Mouse (Mus musculus): ENCODE results near the gene Xpnpep2. TPM values are rescaled to one million over a fixed set of nuclear protein-coding genes. Genes with fewer than 3 reads are reported as not detected.

The Xpnpep2 gene
- polyA plus RNA-seq, 1 experiment from 2014 or later = 2.2 TPM

GRCm38 (mm10) chrX:48082364-48082763 lies 26.2 kb upstream of the Xpnpep2 start:
- Histone ChIP-seq H3K4me1 (replicated peaks; ENCODE audit: control insufficient read depth, insufficient read depth, low read length) (no peaks in the 10 kb centered on the region), H3K36me3 (ENCODE audit: control insufficient read depth, insufficient read depth, low read length) (no peaks in the 10 kb centered on the region), H3K27ac (ENCODE audit: low read depth) (no peak overlapping the region), H3K4me2 (ENCODE audit: low read length) (no peak overlapping the region), H3K9ac (ENCODE audit: low read length) (no peak overlapping the region), H3K27me3 (replicated peaks; ENCODE audit: control insufficient read depth, insufficient read depth, low read length) (no peaks in the 10 kb centered on the region), H3K4me3 (ENCODE audit: low read depth, low read length) (no peak overlapping the region), H3K9me3 (ENCODE audit: control insufficient read depth, low read length) (no peaks in the 10 kb centered on the region)
- DNase-seq (ENCODE audit: low spot score) (no peak), ATAC-seq (replicated peaks; ENCODE audit: low FRiP score, low TSS enrichment, low read depth) (no peak)
- 56% methylated on average over 5 of the region's 5 CpGs for WGBS

GRCm38 (mm10) chrX:48092129-48092528 lies 16.4 kb upstream of the Xpnpep2 start:
- H3K4me1 ChIP-seq (replicated peaks; ENCODE audit: control insufficient read depth, insufficient read depth, low read length) = no peaks in the 10 kb centered on the region
- H3K27me3 ChIP-seq (replicated peaks; ENCODE audit: control insufficient read depth, insufficient read depth, low read length) = no peaks in the 10 kb centered on the region
- H3K9me3 ChIP-seq (ENCODE audit: control insufficient read depth, low read length) = no peaks in the 10 kb centered on the region
- no peak overlapping the region for H3K9ac ChIP-seq (ENCODE audit: low read length)
- no peak overlapping the region for H3K4me2 ChIP-seq (ENCODE audit: low read length)
- ATAC-seq (replicated peaks; ENCODE audit: low FRiP score, low TSS enrichment, low read depth) (no peak), DNase-seq (ENCODE audit: low spot score) (no peak)
- H3K4me3 ChIP-seq (ENCODE audit: low read depth, low read length) = no peak overlapping the region
- no peak overlapping the region for H3K27ac ChIP-seq (ENCODE audit: low read depth)
- WGBS = 54% methylated on average over 10 of the region's 10 CpGs
- no peaks in the 10 kb centered on the region for H3K36me3 ChIP-seq (ENCODE audit: control insufficient read depth, insufficient read depth, low read length)

GRCm38 (mm10) chrX:48093555-48093954 lies 15.0 kb upstream of the Xpnpep2 start:
- Histone ChIP-seq H3K4me1 (replicated peaks; ENCODE audit: control insufficient read depth, insufficient read depth, low read length) (no peaks in the 10 kb centered on the region), H3K4me3 (ENCODE audit: low read depth, low read length) (no peak overlapping the region), H3K27me3 (replicated peaks; ENCODE audit: control insufficient read depth, insufficient read depth, low read length) (no peaks in the 10 kb centered on the region), H3K4me2 (ENCODE audit: low read length) (no peak overlapping the region), H3K9ac (ENCODE audit: low read length) (no peak overlapping the region), H3K36me3 (ENCODE audit: control insufficient read depth, insufficient read depth, low read length) (no peaks in the 10 kb centered on the region), H3K9me3 (ENCODE audit: control insufficient read depth, low read length) (no peaks in the 10 kb centered on the region), H3K27ac (ENCODE audit: low read depth) (no peak overlapping the region)
- ATAC-seq (replicated peaks; ENCODE audit: low FRiP score, low TSS enrichment, low read depth) (no peak), DNase-seq (ENCODE audit: low spot score) (no peak)
- 46% methylated on average over 3 of the region's 3 CpGs for WGBS

GRCm38 (mm10) chrX:48094658-48095057 lies 13.9 kb upstream of the Xpnpep2 start:
- H3K36me3 ChIP-seq (ENCODE audit: control insufficient read depth, insufficient read depth, low read length) = no peaks in the 10 kb centered on the region
- ATAC-seq (replicated peaks; ENCODE audit: low FRiP score, low TSS enrichment, low read depth) = no peak
- H3K9ac ChIP-seq (ENCODE audit: low read length) = no peak overlapping the region
- H3K4me2 ChIP-seq (ENCODE audit: low read length) = no peak overlapping the region
- H3K4me1 ChIP-seq (replicated peaks; ENCODE audit: control insufficient read depth, insufficient read depth, low read length) = no peaks in the 10 kb centered on the region
- no peaks in the 10 kb centered on the region for H3K27me3 ChIP-seq (replicated peaks; ENCODE audit: control insufficient read depth, insufficient read depth, low read length)
- H3K27ac ChIP-seq (ENCODE audit: low read depth) = no peak overlapping the region
- H3K4me3 ChIP-seq (ENCODE audit: low read depth, low read length) = no peak overlapping the region
- WGBS = 75% methylated on average over 4 of the region's 4 CpGs
- DNase-seq (ENCODE audit: low spot score) = no peak
- no peaks in the 10 kb centered on the region for H3K9me3 ChIP-seq (ENCODE audit: control insufficient read depth, low read length)

- H3K4me2 ChIP-seq (ENCODE audit: low read length) = no peak overlapping the region
- H3K4me1 ChIP-seq (replicated peaks; ENCODE audit: control insufficient read depth, insufficient read depth, low read length) = no peaks in the 10 kb centered on the region
- ATAC-seq (replicated peaks; ENCODE audit: low FRiP score, low TSS enrichment, low read depth) = no peak
- H3K36me3 ChIP-seq (ENCODE audit: control insufficient read depth, insufficient read depth, low read length) = no peaks in the 10 kb centered on the region
- 65% methylated on average over 8 of the region's 8 CpGs for WGBS
- H3K9ac ChIP-seq (ENCODE audit: low read length) = no peak overlapping the region
- H3K27me3 ChIP-seq (replicated peaks; ENCODE audit: control insufficient read depth, insufficient read depth, low read length) = no peaks in the 10 kb centered on the region
- H3K27ac ChIP-seq (ENCODE audit: low read depth) = no peak overlapping the region
- no peak overlapping the region for H3K4me3 ChIP-seq (ENCODE audit: low read depth, low read length)
- no peaks in the 10 kb centered on the region for H3K9me3 ChIP-seq (ENCODE audit: control insufficient read depth, low read length)
- no peak for DNase-seq (ENCODE audit: low spot score)
Measured at GRCm38 (mm10) chrX:48096580-48096979, 11.9 kb upstream of the Xpnpep2 start.

- DNase-seq (ENCODE audit: low spot score) (no peak), ATAC-seq (replicated peaks; ENCODE audit: low FRiP score, low TSS enrichment, low read depth) (no peak)
- H3K36me3 ChIP-seq (ENCODE audit: control insufficient read depth, insufficient read depth, low read length) = no peaks in the 10 kb centered on the region
- H3K9me3 ChIP-seq (ENCODE audit: control insufficient read depth, low read length) = no peaks in the 10 kb centered on the region
- no peak overlapping the region for H3K4me2 ChIP-seq (ENCODE audit: low read length)
- no peaks in the 10 kb centered on the region for H3K27me3 ChIP-seq (replicated peaks; ENCODE audit: control insufficient read depth, insufficient read depth, low read length)
- no peak overlapping the region for H3K4me3 ChIP-seq (ENCODE audit: low read depth, low read length)
- no peaks in the 10 kb centered on the region for H3K4me1 ChIP-seq (replicated peaks; ENCODE audit: control insufficient read depth, insufficient read depth, low read length)
- WGBS = 76% methylated on average over 9 of the region's 9 CpGs
- H3K27ac ChIP-seq (ENCODE audit: low read depth) = no peak overlapping the region
- H3K9ac ChIP-seq (ENCODE audit: low read length) = no peak overlapping the region
Measured at GRCm38 (mm10) chrX:48098470-48099129, 9.9 kb upstream of the Xpnpep2 start.

GRCm38 (mm10) chrX:48099871-48100270 lies 8.7 kb upstream of the Xpnpep2 start:
- Histone ChIP-seq H3K9ac (ENCODE audit: low read length) (no peak overlapping the region), H3K9me3 (ENCODE audit: control insufficient read depth, low read length) (no peaks in the 10 kb centered on the region), H3K27ac (ENCODE audit: low read depth) (no peak overlapping the region), H3K4me2 (ENCODE audit: low read length) (no peak overlapping the region), H3K4me1 (replicated peaks; ENCODE audit: control insufficient read depth, insufficient read depth, low read length) (no peaks in the 10 kb centered on the region), H3K27me3 (replicated peaks; ENCODE audit: control insufficient read depth, insufficient read depth, low read length) (no peaks in the 10 kb centered on the region), H3K4me3 (ENCODE audit: low read depth, low read length) (no peak overlapping the region), H3K36me3 (ENCODE audit: control insufficient read depth, insufficient read depth, low read length) (no peaks in the 10 kb centered on the region)
- no peak for DNase-seq (ENCODE audit: low spot score)
- no peak for ATAC-seq (replicated peaks; ENCODE audit: low FRiP score, low TSS enrichment, low read depth)
- 25% methylated on average over 1 of the region's 1 CpGs for WGBS

- Histone ChIP-seq H3K27ac (ENCODE audit: low read depth) (no peak overlapping the region), H3K27me3 (replicated peaks; ENCODE audit: control insufficient read depth, insufficient read depth, low read length) (no peaks in the 10 kb centered on the region), H3K36me3 (ENCODE audit: control insufficient read depth, insufficient read depth, low read length) (no peaks in the 10 kb centered on the region), H3K4me2 (ENCODE audit: low read length) (no peak overlapping the region), H3K9ac (ENCODE audit: low read length) (no peak overlapping the region), H3K9me3 (ENCODE audit: control insufficient read depth, low read length) (no peaks in the 10 kb centered on the region), H3K4me3 (ENCODE audit: low read depth, low read length) (no peak overlapping the region), H3K4me1 (replicated peaks; ENCODE audit: control insufficient read depth, insufficient read depth, low read length) (no peaks in the 10 kb centered on the region)
- WGBS = 80% methylated on average over 3 of the region's 3 CpGs
- DNase-seq (ENCODE audit: low spot score) (no peak), ATAC-seq (replicated peaks; ENCODE audit: low FRiP score, low TSS enrichment, low read depth) (no peak)
Measured at GRCm38 (mm10) chrX:48103256-48103655, 5.3 kb upstream of the Xpnpep2 start.

GRCm38 (mm10) chrX:48104736-48105441 lies 3.6 kb upstream of the Xpnpep2 start:
- no peaks in the 10 kb centered on the region for H3K9me3 ChIP-seq (ENCODE audit: control insufficient read depth, low read length)
- 74% methylated on average over 7 of the region's 7 CpGs for WGBS
- no peak overlapping the region for H3K4me3 ChIP-seq (ENCODE audit: low read depth, low read length)
- H3K27me3 ChIP-seq (replicated peaks; ENCODE audit: control insufficient read depth, insufficient read depth, low read length) = no peaks in the 10 kb centered on the region
- no peaks in the 10 kb centered on the region for H3K4me1 ChIP-seq (replicated peaks; ENCODE audit: control insufficient read depth, insufficient read depth, low read length)
- no peak for DNase-seq (ENCODE audit: low spot score)
- ATAC-seq (replicated peaks; ENCODE audit: low FRiP score, low TSS enrichment, low read depth) = no peak
- no peak overlapping the region for H3K4me2 ChIP-seq (ENCODE audit: low read length)
- H3K9ac ChIP-seq (ENCODE audit: low read length) = no peak overlapping the region
- H3K36me3 ChIP-seq (ENCODE audit: control insufficient read depth, insufficient read depth, low read length) = no peaks in the 10 kb centered on the region
- no peak overlapping the region for H3K27ac ChIP-seq (ENCODE audit: low read depth)
